Mouse (Mus musculus): ENCODE data around the gene Gm5767.

Gene Gm5767

GRCm38 (mm10) chr16:8670041-8671035 is 10.2 kb upstream of the Gm5767 start:
- DNase-seq = no peak

GRCm38 (mm10) chr16:8671551-8672349 is 8.8 kb upstream of the Gm5767 start, which contains the start of gene Carhsp1:
Gene Carhsp1 (minus strand): TSS chr16:8672155.
- DNase-seq = peak; percentile 97

DNA sequence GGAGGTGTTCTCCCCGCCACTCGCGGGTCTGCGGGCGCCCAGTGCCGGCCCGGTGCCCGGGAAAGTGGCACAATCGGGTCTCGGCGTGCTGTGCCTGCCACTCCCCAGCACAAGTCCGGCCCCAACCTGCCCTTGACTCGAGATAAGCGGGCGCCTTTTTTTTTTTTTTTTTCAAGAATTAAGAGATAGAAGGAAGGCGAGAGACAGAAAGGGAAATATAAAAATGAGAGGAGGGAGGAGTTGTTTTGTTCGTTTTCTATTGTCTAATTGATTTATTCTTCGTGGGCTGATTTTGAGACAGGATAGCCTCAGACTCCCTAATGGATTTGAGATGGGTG is 8.3 kb upstream of the Gm5767 start:
- DNase-seq = no peak

- DNase-seq = no peak
Observed at GRCm38 (mm10) chr16:8672811-8673210, 7.8 kb upstream of the Gm5767 start.

GRCm38 (mm10) chr16:8673343-8673742 is 7.2 kb upstream of the Gm5767 start:
- DNase-seq = no peak

- DNase-seq = peak; percentile 75
Observed at GRCm38 (mm10) chr16:8674165-8674564, 6.4 kb upstream of the Gm5767 start.

GRCm38 (mm10) chr16:8675559-8675958 is 5.0 kb upstream of the Gm5767 start:
- DNase-seq = no peak

DNA sequence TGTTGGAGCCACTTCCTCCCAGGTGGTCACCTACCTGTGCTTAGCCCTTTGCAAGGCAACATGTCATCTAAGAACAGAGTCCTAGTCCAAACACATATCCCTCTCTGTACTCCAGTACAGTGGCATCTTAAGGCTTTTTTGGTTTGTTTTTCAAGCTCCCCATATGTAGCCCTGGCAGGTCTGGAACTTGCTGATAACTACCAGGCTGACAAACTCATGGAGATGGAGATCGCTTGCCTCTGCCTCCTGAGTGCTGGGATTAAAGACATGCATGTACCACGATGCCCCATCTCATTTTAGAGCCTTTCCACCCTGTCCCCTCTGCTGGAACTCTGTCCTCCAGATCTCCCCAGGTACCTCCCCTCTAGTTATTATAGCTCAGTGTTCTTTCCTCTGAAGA is 4.3 kb upstream of the Gm5767 start:
- DNase-seq = no peak

DNA sequence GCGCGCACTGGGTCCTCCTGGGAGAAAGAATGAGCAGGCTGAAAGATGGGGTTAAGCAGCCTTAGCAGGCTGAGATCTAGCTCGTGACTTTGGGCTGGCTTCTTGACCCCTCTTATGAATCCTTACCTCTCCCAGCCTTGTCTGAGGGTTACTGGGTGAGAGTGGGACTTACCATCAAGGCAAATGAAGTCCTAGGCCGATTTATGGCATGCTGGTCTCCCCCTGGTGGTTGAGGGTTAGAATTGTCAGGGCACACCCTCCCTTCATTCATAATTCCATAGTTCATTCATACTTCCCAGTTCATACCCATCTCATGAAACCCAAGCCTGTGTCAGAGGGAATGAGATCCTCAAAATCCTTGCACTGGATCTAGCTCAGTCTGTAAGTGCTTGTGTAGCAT is 3.8 kb upstream of the Gm5767 start:
- DNase-seq = peak; percentile 75

- DNase-seq = no peak
Observed at GRCm38 (mm10) chr16:8678035-8678434, 2.5 kb upstream of the Gm5767 start.

DNA sequence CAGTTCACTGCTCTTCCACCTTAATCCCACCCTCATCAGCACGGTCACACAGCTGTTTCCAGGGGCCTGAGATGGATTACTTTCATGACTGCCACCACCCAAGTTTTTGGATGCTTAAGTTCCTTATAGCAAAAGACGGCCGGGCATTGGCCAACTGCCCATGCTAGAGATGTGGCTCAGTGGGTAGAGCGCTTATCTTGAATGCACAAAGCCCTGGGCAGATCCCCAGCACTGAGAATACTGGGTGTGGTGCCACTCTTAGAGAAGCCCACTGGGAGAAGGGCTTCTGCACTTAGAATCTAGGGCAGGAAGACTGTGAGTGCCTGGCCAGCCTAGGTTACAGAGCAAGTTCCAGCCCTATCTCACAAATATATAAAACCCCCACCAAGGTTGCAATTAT is 1.9 kb upstream of the Gm5767 start:
- DNase-seq = no peak

DNA sequence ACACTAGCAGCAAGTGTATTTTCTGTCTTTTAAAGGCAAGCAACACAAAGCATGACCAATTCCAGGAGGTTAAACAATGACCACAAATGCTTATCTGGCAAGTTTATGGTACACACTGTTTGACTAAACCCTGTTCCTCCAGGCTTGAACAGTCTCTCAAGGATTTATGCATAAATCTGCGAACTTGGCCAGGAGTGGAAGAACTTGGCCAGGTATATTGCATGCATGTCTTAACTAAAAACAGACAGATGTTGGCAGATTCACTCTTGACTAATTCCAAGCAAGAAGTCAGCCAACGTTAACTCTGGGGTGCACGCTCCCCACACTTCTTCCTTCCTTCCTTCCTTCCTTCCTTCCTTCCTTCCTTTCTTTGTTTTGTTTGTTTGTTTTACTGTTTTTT is 790 bp upstream of the Gm5767 start:
- DNase-seq = no peak

DNA sequence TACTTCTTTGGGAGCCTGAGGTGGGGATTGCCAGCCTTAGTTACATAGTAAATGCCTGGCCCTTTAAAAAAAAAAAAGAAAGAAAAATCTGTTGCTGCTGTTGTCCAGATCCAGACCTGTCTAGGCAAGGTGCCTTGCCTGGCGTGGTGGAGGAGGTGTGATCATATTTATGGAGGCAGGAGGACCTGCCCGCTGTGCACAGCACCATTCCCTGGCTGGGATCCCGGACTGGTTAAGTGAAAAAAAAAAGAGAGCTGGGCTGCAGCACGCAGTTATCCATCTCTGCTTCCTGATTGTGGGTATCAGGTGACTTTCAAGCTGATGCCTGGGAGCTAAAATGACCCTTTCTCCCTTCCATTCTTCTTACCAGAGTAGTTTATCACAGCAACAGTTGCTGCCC is 4.5 kb downstream of the Gm5767 start:
- no peak for DNase-seq

GRCm38 (mm10) chr16:8686121-8686870 is 5.7 kb downstream of the Gm5767 start:
- peak; percentile 85 for DNase-seq

- no peak for DNase-seq
Observed at GRCm38 (mm10) chr16:8686871-8687535, 6.4 kb downstream of the Gm5767 start.

DNA sequence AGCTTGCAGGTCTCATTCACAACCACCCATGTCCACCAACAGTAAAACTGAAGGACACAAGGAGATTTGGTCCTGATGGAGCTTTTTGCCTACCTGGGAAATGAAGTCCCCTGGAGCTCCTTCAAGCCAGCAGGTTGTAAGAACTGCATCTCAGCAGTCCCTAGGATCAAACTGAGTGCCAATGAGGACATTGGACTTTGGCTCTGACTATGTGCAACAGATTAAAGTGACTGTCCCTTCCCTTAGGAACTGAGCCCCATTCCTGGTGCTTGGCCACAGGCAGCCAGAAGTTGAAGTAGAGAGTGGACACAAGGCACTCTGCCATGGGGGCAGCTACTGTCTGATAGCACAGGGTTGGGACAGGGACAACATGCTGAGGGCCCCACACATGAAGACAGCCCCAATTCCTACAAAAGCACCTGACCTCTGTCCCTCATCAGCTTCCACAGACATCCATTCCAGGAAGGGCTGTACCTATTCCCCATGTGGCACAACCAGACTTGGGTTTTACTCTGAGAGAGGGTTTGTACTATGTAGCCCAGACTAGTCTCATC is 7.1 kb downstream of the Gm5767 start:
- no peak for DNase-seq

GRCm38 (mm10) chr16:8689979-8690656 is 9.5 kb downstream of the Gm5767 start:
- no peak for DNase-seq

GRCm38 (mm10) chr16:8691206-8691605 is 10.6 kb downstream of the Gm5767 start:
- DNase-seq = no peak

DNA sequence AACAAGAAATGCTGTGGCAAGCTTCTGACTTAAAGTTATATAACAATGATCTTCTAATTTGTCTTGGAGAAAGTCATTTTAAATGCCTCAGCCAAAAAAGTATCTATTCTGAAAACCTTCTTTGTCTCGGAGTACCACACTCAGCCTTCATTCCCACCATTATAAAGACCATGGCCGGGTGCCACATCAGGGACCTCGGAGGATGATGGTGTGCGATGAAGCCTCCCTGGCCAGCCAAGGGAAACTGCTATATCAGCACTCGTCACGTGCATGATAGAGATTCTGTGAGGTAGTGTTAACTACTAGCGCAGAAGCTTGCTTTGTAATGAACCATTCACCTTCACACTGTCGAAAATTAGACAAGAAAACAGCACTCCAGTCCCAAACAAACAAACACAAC is 19.0 kb downstream of the Gm5767 start:
- no peak for DNase-seq

- DNase-seq = no peak
Observed at GRCm38 (mm10) chr16:8700586-8700985, 20.0 kb downstream of the Gm5767 start.

- no peak for DNase-seq
Observed at GRCm38 (mm10) chr16:8711998-8712397, 31.4 kb downstream of the Gm5767 start.

DNA sequence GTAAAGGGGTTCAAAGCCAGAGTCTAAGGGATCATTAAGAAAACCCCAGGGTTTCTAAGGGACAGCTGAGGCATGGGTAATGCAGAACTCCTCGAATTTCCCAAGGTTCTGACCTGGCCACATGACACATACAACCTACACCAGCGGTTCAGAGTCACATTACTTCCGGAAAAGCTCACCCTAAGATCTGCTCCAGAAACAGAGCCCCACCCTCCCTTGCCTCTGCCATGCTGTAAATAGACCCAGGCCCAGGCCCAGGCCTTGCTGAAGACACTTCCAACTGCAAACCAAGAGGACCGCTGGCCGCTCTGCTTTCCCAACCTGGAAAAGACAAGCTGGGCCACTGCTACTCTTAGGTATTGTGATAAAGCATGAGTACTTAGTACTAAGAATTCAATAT is 34.3 kb downstream of the Gm5767 start:
- DNase-seq = no peak
